Mouse (Mus musculus) spleen, adult 12 weeks (tissue): ENCODE data around the gene Cdh12.
"Not testable (repeated sequence)": the region's sequence is repeated elsewhere in the genome, so short reads cannot be mapped to it uniquely, and the experiment has no call there.

ENCODE experiments used
- DNase-seq: peaks from one replicate; pipeline ENCODE4 v3.0.0; 2022; ENCODE audit warnings: low spot score

Cdh12 gene

GRCm38 (mm10) chr15:20448861-20449663 lies at the start of gene Cdh12:
Gene Cdh12, plus strand, starts transcription at chr15:20449265.
- no peak for DNase-seq

- DNase-seq, result no peak
Observed at GRCm38 (mm10) chr15:20403596-20403995, 45.5 kb upstream of the Cdh12 start.

DNA sequence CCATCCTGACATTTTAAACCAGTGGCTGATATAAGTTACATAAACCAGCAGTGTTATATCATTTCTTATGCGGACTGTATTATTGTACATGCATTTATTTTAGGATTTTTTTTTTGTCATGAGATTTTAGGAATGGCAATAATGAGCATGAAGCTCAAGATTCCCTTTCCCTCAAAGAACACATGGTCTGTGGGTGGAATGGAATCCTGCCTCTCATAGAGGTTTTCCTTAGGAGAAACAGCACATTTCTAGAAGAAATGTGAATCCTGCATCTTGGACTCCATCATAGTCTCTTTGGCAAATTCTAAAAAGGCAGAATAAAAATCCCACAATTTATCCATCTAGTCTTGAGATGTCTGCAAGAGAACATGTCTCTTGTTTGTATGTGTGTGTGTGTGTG lies 35.7 kb upstream of the Cdh12 start:
- DNase-seq, result no peak

DNA sequence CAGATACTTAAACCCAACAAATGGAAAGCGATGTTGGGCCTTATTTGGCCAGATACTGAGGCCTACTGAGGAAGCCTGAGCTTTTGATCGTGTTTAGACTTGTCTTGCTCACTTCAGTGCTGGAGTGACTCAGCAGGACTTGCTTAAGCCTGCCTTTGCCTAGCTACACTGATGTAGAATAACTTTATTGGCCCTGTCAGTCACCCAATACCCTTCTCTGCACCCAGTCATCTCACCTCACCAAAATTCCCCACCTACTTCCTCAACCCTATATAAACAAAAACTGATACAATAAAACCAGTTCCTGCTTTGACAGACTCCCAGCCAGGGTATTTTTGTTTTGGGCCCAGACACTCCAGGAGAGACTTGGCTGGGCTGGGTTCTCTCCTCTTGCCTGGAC lies 12.7 kb upstream of the Cdh12 start:
- DNase-seq, result no peak

DNA sequence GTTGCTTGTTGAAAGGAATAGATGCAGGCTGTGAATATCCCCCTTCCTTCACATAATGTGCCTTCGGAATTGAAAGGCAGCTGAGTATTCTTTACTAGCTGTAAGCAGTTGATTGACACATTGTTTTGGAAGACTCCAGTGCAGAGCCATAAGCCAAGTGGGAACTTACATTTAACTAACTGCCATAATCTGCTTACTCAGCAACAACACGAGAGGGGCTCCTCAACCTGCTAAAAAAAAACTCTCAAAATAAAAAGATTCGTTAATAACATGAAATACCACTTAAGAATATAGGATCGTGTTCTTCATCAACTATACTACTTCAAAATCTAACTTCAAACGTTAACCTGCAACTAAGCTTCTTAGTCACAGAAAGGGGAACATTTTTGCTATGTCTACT lies 1.5 kb downstream of the Cdh12 start:
- DNase-seq, result no peak

DNA sequence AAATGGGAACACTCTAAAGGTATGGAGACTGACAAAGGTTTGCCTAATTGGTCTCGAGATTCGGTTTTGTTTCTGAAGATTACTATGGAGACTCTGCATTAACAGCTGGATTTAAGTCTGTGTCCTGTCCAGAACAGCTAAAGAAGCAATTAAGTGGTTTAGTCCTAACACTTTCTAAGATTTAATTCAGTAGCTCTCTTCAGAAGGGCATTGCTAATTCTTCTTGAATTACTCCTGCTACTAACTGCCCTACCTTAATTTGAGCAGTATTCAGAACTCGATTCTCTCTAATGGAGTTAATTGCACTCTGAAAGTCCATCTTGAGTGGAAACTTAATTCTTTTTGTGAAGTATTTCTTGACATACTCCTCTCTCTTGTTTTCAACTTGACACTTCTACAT lies 9.4 kb downstream of the Cdh12 start:
- DNase-seq, result no peak

DNA sequence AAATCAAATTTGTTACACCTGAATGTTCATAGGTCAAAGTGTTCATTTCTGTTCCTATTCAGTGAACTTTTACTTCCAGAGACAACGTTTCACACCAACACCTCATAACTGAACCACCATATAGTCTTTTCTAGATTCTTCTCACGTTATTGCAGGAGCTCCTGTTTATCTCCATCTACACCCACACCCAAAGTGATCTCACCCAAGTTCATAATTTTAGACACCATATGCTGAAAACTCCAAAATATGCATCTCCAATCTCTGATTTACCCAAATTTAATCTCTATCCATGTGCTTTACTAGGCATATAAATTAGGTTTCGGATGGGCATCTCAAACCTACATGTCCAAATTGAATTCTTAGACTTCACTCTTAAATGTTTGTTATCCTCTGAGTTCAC lies 13.4 kb downstream of the Cdh12 start:
- DNase-seq, result no peak

- DNase-seq, result no peak
Observed at GRCm38 (mm10) chr15:20463601-20464000, 14.5 kb downstream of the Cdh12 start.

GRCm38 (mm10) chr15:20550979-20551378 lies 101.9 kb downstream of the Cdh12 start:
- no peak for DNase-seq

- DNase-seq, result no peak
Observed at GRCm38 (mm10) chr15:20571012-20571411, 121.9 kb downstream of the Cdh12 start.

DNA sequence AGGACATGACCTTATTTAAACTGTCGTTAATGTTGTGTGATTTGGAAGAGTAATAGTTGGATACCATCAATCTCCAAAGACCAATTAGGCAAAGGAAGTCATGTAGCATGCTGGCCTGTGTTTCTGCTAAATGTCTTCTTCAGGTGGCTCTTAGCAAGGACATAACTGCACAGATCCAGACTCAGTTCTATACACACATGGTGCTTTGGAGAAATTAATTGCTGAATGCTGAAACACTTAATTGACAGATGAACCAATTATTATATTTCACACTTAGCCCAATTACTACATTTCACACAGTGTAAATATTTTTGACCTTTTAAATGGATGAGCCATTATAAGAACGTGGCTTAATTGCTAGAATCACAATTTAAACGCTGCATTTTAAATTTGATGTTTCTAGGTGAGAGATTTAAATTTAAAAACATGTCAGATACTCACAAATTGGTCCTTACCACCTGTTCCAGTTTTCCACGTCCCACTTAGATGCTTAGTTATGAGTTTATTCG lies 133.6 kb downstream of the Cdh12 start:
- no peak for DNase-seq

GRCm38 (mm10) chr15:20591599-20591998 lies 142.5 kb downstream of the Cdh12 start:
- DNase-seq, result no peak

- DNase-seq, result not testable (repeated sequence)
Observed at GRCm38 (mm10) chr15:20605751-20606150, 156.7 kb downstream of the Cdh12 start.

- no peak for DNase-seq
Observed at GRCm38 (mm10) chr15:20634593-20634992, 185.5 kb downstream of the Cdh12 start.

DNA sequence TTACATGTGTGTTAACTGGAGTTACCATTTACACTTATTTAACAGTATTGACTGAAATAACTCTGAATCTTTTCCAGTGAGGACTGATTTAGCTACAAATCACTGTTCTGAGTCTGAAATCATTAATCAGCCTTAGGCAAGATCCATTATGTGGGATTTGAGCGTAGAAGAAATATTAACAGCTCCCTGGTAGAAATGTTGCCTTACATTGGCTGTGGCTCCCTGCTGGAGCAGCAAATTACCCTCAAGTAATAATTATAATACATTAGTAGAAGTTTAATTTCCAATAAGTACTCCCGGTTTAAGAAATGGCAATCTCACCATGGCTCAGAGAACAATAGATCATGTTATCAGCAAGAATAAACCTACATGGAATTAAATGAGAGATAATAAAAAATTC lies 190.1 kb downstream of the Cdh12 start:
- DNase-seq, result no peak

DNA sequence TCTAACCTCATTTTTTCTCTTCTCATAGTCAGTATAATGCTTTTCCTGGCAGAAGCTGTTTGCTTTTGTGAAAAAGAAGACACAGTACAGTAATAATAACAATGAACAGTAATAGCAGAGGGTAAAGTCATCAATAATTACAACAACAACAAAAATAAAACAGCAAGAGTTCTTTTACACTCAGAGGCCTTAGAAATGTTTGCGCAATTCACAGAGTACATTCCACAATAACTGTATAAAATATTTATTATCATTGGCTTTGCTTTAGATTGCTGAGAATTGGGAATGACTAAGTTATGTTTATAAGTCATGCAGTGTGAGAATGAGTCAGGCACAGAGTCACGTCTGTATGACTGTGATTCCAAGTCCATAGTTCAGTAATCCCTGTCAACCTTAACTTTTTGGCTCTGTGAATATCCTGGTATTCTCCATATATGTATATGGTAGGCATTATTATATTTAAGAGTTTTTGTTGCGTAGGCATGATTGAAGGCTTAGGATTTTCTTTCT lies 193.9 kb downstream of the Cdh12 start:
- no peak for DNase-seq

- no peak for DNase-seq
Observed at GRCm38 (mm10) chr15:20660221-20660620, 211.2 kb downstream of the Cdh12 start.

DNA sequence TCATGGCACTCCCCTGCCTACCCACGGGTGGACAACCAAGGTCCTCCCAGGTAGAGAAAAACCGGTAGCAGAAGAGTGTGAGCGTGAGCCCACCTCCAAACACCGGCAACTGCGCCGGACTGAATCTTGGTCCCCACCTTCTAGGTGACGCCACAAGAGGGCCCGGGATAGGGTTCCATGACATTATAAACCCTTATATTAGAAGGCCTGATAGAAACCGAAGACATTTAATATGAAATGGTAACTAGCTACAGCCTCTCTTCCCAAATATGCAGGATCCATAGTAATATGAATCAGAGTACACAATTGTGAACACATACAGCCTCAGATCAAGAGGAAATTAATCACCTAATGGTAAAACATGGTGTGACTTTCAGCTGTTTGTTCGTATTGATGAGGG lies 217.6 kb downstream of the Cdh12 start, which contains the start of gene Acot10:
TSS of gene Acot10 (minus strand) at position 101 of the 400 bp plus-strand sequence.
- DNase-seq, result no peak

GRCm38 (mm10) chr15:20667350-20667749 lies 218.3 kb downstream of the Cdh12 start:
- no peak for DNase-seq

GRCm38 (mm10) chr15:20667989-20668388 lies 218.9 kb downstream of the Cdh12 start:
- DNase-seq, result no peak

- DNase-seq, result not testable (repeated sequence)
Observed at GRCm38 (mm10) chr15:20669507-20669906, 220.4 kb downstream of the Cdh12 start.

DNA sequence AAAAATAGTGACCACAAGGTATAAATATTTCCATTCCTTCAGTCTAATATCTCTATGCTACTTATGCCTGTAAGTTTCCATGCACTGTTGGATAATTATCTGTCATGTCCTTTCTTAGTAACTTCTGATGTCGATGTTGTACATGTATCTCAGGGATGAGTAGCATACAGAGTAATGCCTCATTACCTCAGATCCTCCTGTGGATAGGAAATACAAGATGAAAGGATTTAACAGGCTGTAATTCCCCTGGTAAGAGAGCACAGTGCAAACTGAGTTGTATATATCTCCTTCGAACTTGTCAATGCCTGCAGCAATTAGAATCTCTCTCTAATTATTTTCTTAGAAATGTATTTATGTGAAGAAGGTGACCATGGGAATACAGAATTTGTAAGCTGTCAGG lies 233.7 kb downstream of the Cdh12 start:
- DNase-seq, result no peak

- no peak for DNase-seq
Observed at GRCm38 (mm10) chr15:20684200-20684599, 235.1 kb downstream of the Cdh12 start.

GRCm38 (mm10) chr15:20696229-20696628 lies 247.2 kb downstream of the Cdh12 start:
- DNase-seq, result no peak
